8 mouse cellular contexts compared by ENCODE assay signal in the genomic region with DNA sequence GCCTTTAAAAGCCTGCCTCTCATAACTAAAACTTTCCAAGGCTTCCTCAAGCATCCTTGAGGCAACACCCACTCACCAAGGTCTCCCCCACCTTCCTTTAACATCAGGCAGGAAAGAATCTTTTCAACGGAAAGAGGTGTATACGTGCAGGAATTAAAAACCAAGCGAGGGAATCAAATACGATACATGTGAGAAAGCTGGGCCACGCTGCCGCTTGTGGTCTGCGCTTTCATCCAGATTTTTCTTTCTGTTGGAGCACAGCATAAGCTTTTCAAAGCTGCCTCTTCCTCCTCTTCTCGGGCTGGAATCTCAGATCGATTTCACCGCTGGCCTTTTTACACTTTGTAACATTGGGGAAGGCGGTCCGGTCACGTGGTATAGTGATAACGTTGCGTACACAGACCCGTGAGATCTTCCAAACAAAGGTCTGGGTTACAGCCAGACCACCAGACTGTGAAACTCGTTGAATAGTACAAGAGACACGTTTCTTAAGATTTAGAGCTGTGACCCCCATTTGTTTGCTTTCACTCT.
DNase-seq lines count a peak whose midpoint lies in the region; ATAC-seq and TF ChIP-seq lines count a peak whose summit lies in the region.

No protein-coding gene starts in this region.

- no peaks in the 10 kb centered on the region for H3K36me3 ChIP-seq in embryonic facial prominence, embryonic 15.5 days
- H3K36me3 ChIP-seq in intestine, embryonic 15.5 days, result no peaks in the 10 kb centered on the region
- no peaks in the 10 kb centered on the region for H3K36me3 ChIP-seq in lung, embryonic 14.5 days (ENCODE audit: insufficient read depth)
- H3K36me3 ChIP-seq in stomach, embryonic 14.5 days (ENCODE audit: control insufficient read depth, insufficient read depth, low read length), result no peaks in the 10 kb centered on the region

- WGBS in embryonic facial prominence, embryonic 15.5 days, result 16% methylated on average over 18 of the region's 18 CpGs
- 9% methylated on average over 18 of the region's 18 CpGs for WGBS in intestine, embryonic 15.5 days
- WGBS in lung, embryonic 14.5 days, result 6% methylated on average over 18 of the region's 18 CpGs
- 14% methylated on average over 18 of the region's 18 CpGs for WGBS in stomach, embryonic 14.5 days

- no peak overlapping the region; the same call in 1 of the 2 replicates for H3K9ac ChIP-seq in embryonic facial prominence, embryonic 15.5 days
- H3K9ac ChIP-seq in intestine, embryonic 15.5 days, result peak overlapping the region; percentile 15; the same call in 1 of the 2 replicates
- peak overlapping the region; percentile 41 for H3K9ac ChIP-seq in lung, embryonic 14.5 days
- H3K9ac ChIP-seq in stomach, embryonic 14.5 days (replicated peaks; ENCODE audit: low read depth, low read length), result no peak overlapping the region

- H3K9me3 ChIP-seq in embryonic facial prominence, embryonic 15.5 days (replicated peaks), result no peaks in the 10 kb centered on the region
- no peaks in the 10 kb centered on the region for H3K9me3 ChIP-seq in intestine, embryonic 15.5 days
- H3K9me3 ChIP-seq in lung, embryonic 14.5 days (ENCODE audit: low read depth, low read length), result no peaks in the 10 kb centered on the region
- H3K9me3 ChIP-seq in stomach, embryonic 14.5 days (ENCODE audit: control insufficient read depth, low read depth, low read length), result no peaks in the 10 kb centered on the region

- peaks cover 5% of the 10 kb centered on the region; the same call in 1 of the 2 replicates for H3K4me1 ChIP-seq in embryonic facial prominence, embryonic 15.5 days
- no peaks in the 10 kb centered on the region for H3K4me1 ChIP-seq in intestine, embryonic 15.5 days (replicated peaks)
- no peaks in the 10 kb centered on the region for H3K4me1 ChIP-seq in lung, embryonic 14.5 days (ENCODE audit: insufficient read depth)
- no peaks in the 10 kb centered on the region for H3K4me1 ChIP-seq in stomach, embryonic 14.5 days (ENCODE audit: control insufficient read depth, insufficient read depth, low read length)

- no peaks in the 10 kb centered on the region for H3K27me3 ChIP-seq in embryonic facial prominence, embryonic 15.5 days
- H3K27me3 ChIP-seq in intestine, embryonic 15.5 days (replicated peaks), result no peaks in the 10 kb centered on the region
- no peaks in the 10 kb centered on the region for H3K27me3 ChIP-seq in lung, embryonic 14.5 days (ENCODE audit: insufficient read depth, low read length)
- H3K27me3 ChIP-seq in stomach, embryonic 14.5 days (ENCODE audit: control insufficient read depth, insufficient read depth, low read length), result no peaks in the 10 kb centered on the region

- no peak for ATAC-seq in embryonic facial prominence, embryonic 15.5 days (ENCODE audit: insufficient number of reproducible peaks, low FRiP score, low TSS enrichment, low read depth)
- ATAC-seq in intestine, embryonic 15.5 days, result peak; percentile 78
- peak; percentile 83 for ATAC-seq in lung, embryonic 14.5 days (ENCODE audit: insufficient read depth)
- peak; percentile 75 for ATAC-seq in stomach, embryonic 14.5 days (ENCODE audit: insufficient number of reproducible peaks, insufficient read depth, low FRiP score, low read depth)

- 0 out of 2 replicates have a peak overlapping the region, but pooled peaks have one; percentile 17 for H3K27ac ChIP-seq in embryonic facial prominence, embryonic 15.5 days (replicated peaks)
- no peak overlapping the region for H3K27ac ChIP-seq in intestine, embryonic 15.5 days
- H3K27ac ChIP-seq in lung, embryonic 14.5 days (ENCODE audit: low read depth), result peak overlapping the region; percentile 80
- peak overlapping the region; percentile 53; the same call in 1 of the 2 replicates for H3K27ac ChIP-seq in stomach, embryonic 14.5 days (ENCODE audit: low read length)

- no peak for TF ChIP-seq CTCF in lung, embryonic 14.5 days (IDR thresholded peaks at IDR 0.05; ENCODE audit: low read depth)

- DNase-seq in lung, adult 18-20 months, result peak; percentile 26 to 54
- DNase-seq in lung, postnatal 25 days (ENCODE audit: low spot score), result no peak
- DNase-seq in lung, embryonic 14.5 days, result peak; percentile 65
- DNase-seq in adipocyte (ENCODE audit: low spot score), result no peak
- DNase-seq in ovary, postnatal 14 days (ENCODE audit: low spot score), result no peak

- peak overlapping the region; percentile 28 for H3K4me3 ChIP-seq in embryonic facial prominence, embryonic 15.5 days (replicated peaks)
- peak overlapping the region; percentile 32 for H3K4me3 ChIP-seq in intestine, embryonic 15.5 days (replicated peaks)
- peak overlapping the region; percentile 29 for H3K4me3 ChIP-seq in lung, embryonic 14.5 days (ENCODE audit: low read depth, low read length)
- H3K4me3 ChIP-seq in stomach, embryonic 14.5 days (ENCODE audit: low read depth, low read length), result peak overlapping the region; percentile 26

- H3K4me2 ChIP-seq in embryonic facial prominence, embryonic 15.5 days (replicated peaks), result peak overlapping the region; percentile 46
- H3K4me2 ChIP-seq in intestine, embryonic 15.5 days (replicated peaks), result peak overlapping the region; percentile 59
- H3K4me2 ChIP-seq in lung, embryonic 14.5 days, result peak overlapping the region; percentile 63
- peak overlapping the region; percentile 56 for H3K4me2 ChIP-seq in stomach, embryonic 14.5 days (replicated peaks; ENCODE audit: low read depth, low read length)

Comparison
In these comparisons a context has a peak if more than half of its experiments do, and no peak if none do; other contexts are left out.
1. DNase-seq: peak in lung, adult 18-20 months (2 of 2) and lung, embryonic 14.5 days (single experiment); none in lung, postnatal 25 days (single experiment), adipocyte (single experiment) and ovary, postnatal 14 days (single experiment).
2. H3K9ac ChIP-seq: peak in intestine, embryonic 15.5 days (single experiment) and lung, embryonic 14.5 days (single experiment); none in embryonic facial prominence, embryonic 15.5 days (single experiment) and stomach, embryonic 14.5 days (single experiment).
3. Peak in every context shown above with its lines, with median percentiles within 50 percentile points of each other: H3K4me2 ChIP-seq and H3K4me3 ChIP-seq.